Mouse (Mus musculus): Measurements from ENCODE around the gene Morn3.
A peak's percentile ranks its signal among the peaks of the same experiment; 100 is the strongest.

Morn3 gene

GRCm38 (mm10) chr5:123059757-123060520, 13.1 kb upstream of the Morn3 start:
- DNase-seq (ENCODE audit: low read depth): no peak

- no peak for DNase-seq (ENCODE audit: low read depth)
Observed at GRCm38 (mm10) chr5:123058251-123059102, 11.7 kb upstream of the Morn3 start.

- peak; percentile 99 for DNase-seq (ENCODE audit: low read depth)
Observed at GRCm38 (mm10) chr5:123057366-123058250, 10.8 kb upstream of the Morn3 start.

GRCm38 (mm10) chr5:123051736-123052135, 4.9 kb upstream of the Morn3 start:
- DNase-seq (ENCODE audit: low read depth): no peak

GRCm38 (mm10) chr5:123050918-123051317, 4.1 kb upstream of the Morn3 start:
- DNase-seq (ENCODE audit: low read depth): no peak

GRCm38 (mm10) chr5:123049271-123049670, 2.5 kb upstream of the Morn3 start:
- DNase-seq (ENCODE audit: low read depth): no peak

- DNase-seq (ENCODE audit: low read depth): no peak
Observed at GRCm38 (mm10) chr5:123045561-123046295, 1.1 kb downstream of the Morn3 start.

- DNase-seq (ENCODE audit: low read depth): no peak
Observed at GRCm38 (mm10) chr5:123043856-123044255, 3.0 kb downstream of the Morn3 start.

GRCm38 (mm10) chr5:123040796-123041195, 6.0 kb downstream of the Morn3 start:
- DNase-seq (ENCODE audit: low read depth): no peak

GRCm38 (mm10) chr5:123039120-123039752, 7.6 kb downstream of the Morn3 start:
- DNase-seq (ENCODE audit: low read depth): no peak

- no peak for DNase-seq (ENCODE audit: low read depth)
Observed at GRCm38 (mm10) chr5:123038115-123038514, 8.7 kb downstream of the Morn3 start.

GRCm38 (mm10) chr5:123035564-123035963, 11.3 kb downstream of the Morn3 start:
- no peak for DNase-seq (ENCODE audit: low read depth)

GRCm38 (mm10) chr5:123035089-123035488, 11.7 kb downstream of the Morn3 start:
- DNase-seq (ENCODE audit: low read depth): no peak

- DNase-seq (ENCODE audit: low read depth): no peak
Observed at GRCm38 (mm10) chr5:123033646-123034160, 13.1 kb downstream of the Morn3 start.

- no peak for DNase-seq (ENCODE audit: low read depth)
Observed at GRCm38 (mm10) chr5:123031312-123031711, 15.5 kb downstream of the Morn3 start.

GRCm38 (mm10) chr5:123029729-123030128, 17.1 kb downstream of the Morn3 start:
- DNase-seq (ENCODE audit: low read depth): no peak

GRCm38 (mm10) chr5:123027436-123027835, 19.4 kb downstream of the Morn3 start:
- no peak for DNase-seq (ENCODE audit: low read depth)

- DNase-seq (ENCODE audit: low read depth): no peak
Observed at GRCm38 (mm10) chr5:123026414-123026813, 20.4 kb downstream of the Morn3 start.

GRCm38 (mm10) chr5:123024965-123025573, 21.7 kb downstream of the Morn3 start:
- no peak for DNase-seq (ENCODE audit: low read depth)

- no peak for DNase-seq (ENCODE audit: low read depth)
Observed at GRCm38 (mm10) chr5:123024312-123024711, 22.5 kb downstream of the Morn3 start.
